Mouse (Mus musculus): ENCODE measurements around the gene Oog2.

GRCm38 (mm10) chr4:144162563-144162962 is 28.0 kb upstream of the Oog2 start, which contains the start of gene Oog3:
- TF ChIP-seq CTCF (IDR thresholded peaks at IDR 0.05; ENCODE audit: low read depth) (no peak), EP300 (optimal IDR thresholded peaks at IDR 0.05) (no peak)

Data from stomach, postnatal 0 days (tissue).